Mouse (Mus musculus) spleen, adult 12 weeks (tissue): ENCODE results near the gene Wdr37.
"Not testable (repeated sequence)": the region's sequence is repeated elsewhere in the genome, so short reads cannot be mapped to it uniquely, and the experiment has no call there.

Experiments used
- DNase-seq: peaks from one replicate; pipeline ENCODE4 v3.0.0; 2022; ENCODE audit warnings: low spot score

The Wdr37 gene

GRCm38 (mm10) chr13:8871314-8871962, at the start of gene Wdr37:
Gene Wdr37, minus strand, starts transcription at chr13:8871909.
- no peak for DNase-seq

GRCm38 (mm10) chr13:8913890-8914289, 42.2 kb upstream of the Wdr37 start:
- not testable (repeated sequence) for DNase-seq

- not testable (repeated sequence) for DNase-seq
These were observed 34.3 kb upstream of the Wdr37 start for GRCm38 (mm10) chr13:8905986-8906385.

GRCm38 (mm10) chr13:8888603-8889002, 16.9 kb upstream of the Wdr37 start:
- no peak for DNase-seq

GRCm38 (mm10) chr13:8886185-8886560, 14.5 kb upstream of the Wdr37 start:
- DNase-seq, result no peak

- peak; percentile 98 for DNase-seq
These were observed 13.9 kb upstream of the Wdr37 start, which contains the start of gene Idi1 for GRCm38 (mm10) chr13:8885445-8886184. Gene Idi1, plus strand, starts transcription at chr13:8885501.

- DNase-seq, result not testable (repeated sequence)
These were observed 12.2 kb upstream of the Wdr37 start for GRCm38 (mm10) chr13:8883870-8884269.

- no peak for DNase-seq
These were observed 9.9 kb upstream of the Wdr37 start for GRCm38 (mm10) chr13:8881611-8882010.

- DNase-seq, result no peak
These were observed 2.1 kb upstream of the Wdr37 start for GRCm38 (mm10) chr13:8873776-8874175.

- peak; percentile 84 for DNase-seq
These were observed 997 bp downstream of the Wdr37 start for GRCm38 (mm10) chr13:8870510-8871313.

GRCm38 (mm10) chr13:8870160-8870509, 1.6 kb downstream of the Wdr37 start:
- peak; percentile 14 for DNase-seq

GRCm38 (mm10) chr13:8869578-8870157, 2.0 kb downstream of the Wdr37 start:
- DNase-seq, result no peak

- no peak for DNase-seq
These were observed 5.1 kb downstream of the Wdr37 start for GRCm38 (mm10) chr13:8866612-8867011.

GRCm38 (mm10) chr13:8864990-8865389, 6.7 kb downstream of the Wdr37 start:
- DNase-seq, result no peak

GRCm38 (mm10) chr13:8860861-8861260, 10.8 kb downstream of the Wdr37 start:
- DNase-seq, result no peak

- no peak for DNase-seq
These were observed 13.3 kb downstream of the Wdr37 start for GRCm38 (mm10) chr13:8858453-8858852.

GRCm38 (mm10) chr13:8854769-8855168, 16.9 kb downstream of the Wdr37 start:
- no peak for DNase-seq

- DNase-seq, result no peak
These were observed 18.3 kb downstream of the Wdr37 start for GRCm38 (mm10) chr13:8853424-8853823.

- no peak for DNase-seq
These were observed 22.4 kb downstream of the Wdr37 start for GRCm38 (mm10) chr13:8849311-8849710.

GRCm38 (mm10) chr13:8847702-8848101, 24.0 kb downstream of the Wdr37 start:
- DNase-seq, result no peak

- no peak for DNase-seq
These were observed 29.4 kb downstream of the Wdr37 start for GRCm38 (mm10) chr13:8842273-8842672.

GRCm38 (mm10) chr13:8841846-8842245, 29.9 kb downstream of the Wdr37 start:
- DNase-seq, result not testable (repeated sequence)
